Mouse (Mus musculus) midbrain, postnatal 0 days (tissue): ENCODE results near the gene Olfr923. TPM values are rescaled to one million over a fixed set of nuclear protein-coding genes. Genes with fewer than 3 reads are reported as not detected.

Experiments
- ATAC-seq: fragments of 200-750 bp; cut with Nextera tagmentation; 2 replicates; pipeline ENCODE4 v1.8.0; 2017; ENCODE audit warnings: moderate number of reproducible peaks, mild to moderate bottlenecking, moderate TSS enrichment, moderate library complexity; ENCODE audit not compliant: low FRiP score
- DNase-seq: peaks from one replicate; pipeline ENCODE4 v3.0.0-alpha.2; 2015; ENCODE audit warnings: low spot score
- H3K27ac ChIP-seq: fragments of 300-500 bp; sonication (generic); 2 replicates; pipeline ENCODE4 v1.5.1; 2014; ENCODE audit warnings: low read depth, mild to moderate bottlenecking, low read length, mixed read lengths
- H3K27me3 ChIP-seq: fragments of 300-500 bp; sonication (generic); 2 replicates; pipeline ENCODE4 v1.6.1; 2014; ENCODE audit warnings: low read length, control low read depth, mixed read lengths; ENCODE audit not compliant: insufficient read depth
- H3K36me3 ChIP-seq: fragments of 300-500 bp; sonication (generic); 2 replicates; pipeline ENCODE4 v1.6.1; 2014; ENCODE audit warnings: low read length, control low read depth, mixed read lengths; ENCODE audit not compliant: insufficient read depth
- H3K4me1 ChIP-seq: fragments of 300-500 bp; sonication (generic); 2 replicates; pipeline ENCODE4 v1.6.1; 2014; ENCODE audit warnings: mild to moderate bottlenecking, control low read depth, antibody characterized with exemption, low read length, mixed read lengths; ENCODE audit not compliant: insufficient read depth
- H3K4me2 ChIP-seq: fragments of 300-500 bp; sonication (generic); 2 replicates; pipeline ENCODE4 v1.6.1; 2014; ENCODE audit warnings: low read depth, mild to moderate bottlenecking, low read length, mixed read lengths; ENCODE audit not compliant: poor library complexity, severe bottlenecking
- H3K4me3 ChIP-seq: fragments of 300-500 bp; sonication (generic); 2 replicates; pipeline ENCODE4 v1.5.1; 2014; ENCODE audit warnings: low read depth, mild to moderate bottlenecking, low read length, moderate library complexity
- H3K9ac ChIP-seq: fragments of 300-500 bp; sonication (generic); replicated peaks from 2 replicates; pipeline ENCODE4 v1.6.1; 2014; ENCODE audit warnings: mild to moderate bottlenecking, low read length, moderate library complexity, mixed read lengths; ENCODE audit not compliant: poor library complexity, severe bottlenecking
- H3K9me3 ChIP-seq: fragments of 300-500 bp; sonication (generic); 2 replicates; pipeline ENCODE4 v1.6.1; 2016; ENCODE audit warnings: low read length, control low read depth
- CTCF ChIP-seq: IDR thresholded peaks from 2 replicates; pipeline ENCODE4 v1.5.1; 2016; ENCODE audit warnings: antibody characterized with exemption, mild to moderate bottlenecking
- WGBS: fragments of 180-500 bp; shearing (Covaris S2); extraction: QIAGEN DNeasy Blood & Tissue Kit; methylation state at CpG from one replicate; pipeline ENCODE4 v1.1.7; 2014; 5-methylcytosine and 5-hydroxymethylcytosine counted together
- polyA plus RNA-seq: library from polyadenylated mRNA; unstranded; fragments of >200 nt; fragmentation: Nextera tagmentation; extraction: Ambion mirVana; gene quantifications from 2 replicates; pipeline ENCODE4 v1.2.1, GENCODE M21; 2015
- total RNA-seq: library from RNA; depleted of rRNA; stranded (reverse); fragments of >200 nt; gene quantifications from 2 replicates; pipeline ENCODE4 v1.2.3, GENCODE M21; 2014; rRNA removed

The Olfr923 gene
- total RNA-seq (not detected in 2 replicates), polyA plus RNA-seq (not detected in 2 replicates)

DNA sequence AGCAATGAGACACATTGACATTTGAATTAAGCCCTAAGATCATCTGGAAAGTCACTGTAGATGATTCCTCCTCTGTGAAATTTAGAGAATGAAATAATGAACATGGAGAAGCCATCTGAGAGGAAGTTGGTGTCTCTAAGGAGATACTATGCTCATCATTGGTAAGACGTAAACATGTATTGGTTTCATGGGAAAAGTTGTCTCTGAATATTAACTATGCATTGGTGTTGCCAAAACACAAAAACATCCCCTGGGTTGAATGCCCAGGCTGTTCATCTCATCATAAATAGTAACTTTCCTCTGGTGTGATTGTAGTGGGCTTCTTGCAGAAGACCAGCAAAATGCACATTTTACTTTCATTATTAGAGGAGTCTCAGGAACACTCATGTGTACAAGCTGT, at the start of gene Olfr923:
Olfr923 (plus strand) TSS at position 301 of the 400 bp plus-strand sequence.
- no peak for DNase-seq
- no peaks in the 10 kb centered on the region for H3K27me3 ChIP-seq
- H3K36me3 ChIP-seq: no peaks in the 10 kb centered on the region
- H3K9me3 ChIP-seq: no peaks in the 10 kb centered on the region
- no peaks in the 10 kb centered on the region for H3K4me1 ChIP-seq
- TF ChIP-seq CTCF: no peak
- WGBS: 97% methylated on average over 1 of the region's 1 CpGs
- no peak within 1 kb of the TSS for H3K27ac ChIP-seq
- no peak within 1 kb of the TSS for H3K4me2 ChIP-seq
- no peak within 1 kb of the TSS for H3K4me3 ChIP-seq
- no peak for ATAC-seq
- H3K9ac ChIP-seq: no peak within 1 kb of the TSS

DNA sequence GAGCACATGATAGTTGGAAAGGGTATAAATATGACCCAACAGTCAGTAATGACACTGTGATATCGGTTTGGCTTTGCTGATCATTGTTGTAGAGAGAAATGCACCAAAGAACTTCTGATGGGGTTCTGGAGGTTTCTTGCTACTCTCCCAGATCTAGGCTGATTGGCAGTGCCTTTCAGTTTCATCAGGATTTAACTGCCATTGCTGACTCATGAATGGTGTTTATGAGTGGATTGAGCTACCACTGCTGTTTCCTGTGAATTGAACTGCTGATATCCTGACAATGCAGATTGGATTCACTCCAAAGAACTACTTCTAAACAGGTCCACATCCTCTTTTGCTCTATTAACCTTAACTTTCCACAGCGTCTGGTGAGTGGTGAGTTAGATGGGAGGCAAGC, 33.7 kb upstream of the Olfr923 start:
- TF ChIP-seq CTCF: no peak
- DNase-seq: no peak
- Histone ChIP-seq H3K4me1 (no peaks in the 10 kb centered on the region), H3K9me3 (no peaks in the 10 kb centered on the region), H3K4me2 (no peak overlapping the region), H3K27ac (no peak overlapping the region), H3K27me3 (no peaks in the 10 kb centered on the region), H3K9ac (no peak overlapping the region), H3K36me3 (no peaks in the 10 kb centered on the region), H3K4me3 (no peak overlapping the region)
- 88% methylated on average over 2 of the region's 2 CpGs for WGBS
- ATAC-seq: no peak

DNA sequence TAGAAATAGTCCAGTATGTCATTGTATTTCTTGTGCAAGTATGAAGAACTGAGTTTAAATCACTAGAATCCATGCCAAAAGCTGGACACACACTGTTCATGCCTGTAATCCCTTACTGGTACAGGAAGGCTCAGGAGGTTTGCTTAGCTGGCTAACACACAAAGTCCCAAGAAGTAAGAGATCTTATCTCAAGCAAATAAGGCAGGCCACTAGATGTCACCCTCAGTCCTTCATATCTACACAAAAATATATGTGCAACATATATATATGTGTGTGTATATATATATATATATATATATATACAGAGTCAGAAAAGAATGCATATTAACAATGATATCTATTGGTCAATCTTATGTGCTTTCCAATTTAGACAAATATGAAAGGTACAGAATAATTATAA, 20.6 kb upstream of the Olfr923 start:
- no peaks in the 10 kb centered on the region for H3K4me1 ChIP-seq
- no peak overlapping the region for H3K4me2 ChIP-seq
- no peaks in the 10 kb centered on the region for H3K27me3 ChIP-seq
- ATAC-seq (peak; percentile 47; the same call in 1 of the 2 replicates), DNase-seq (peak; percentile 77)
- H3K27ac ChIP-seq: no peak overlapping the region
- H3K4me3 ChIP-seq: no peak overlapping the region
- no peaks in the 10 kb centered on the region for H3K9me3 ChIP-seq
- peak; percentile 65 for TF ChIP-seq CTCF
- no peak overlapping the region for H3K9ac ChIP-seq
- no peaks in the 10 kb centered on the region for H3K36me3 ChIP-seq

DNA sequence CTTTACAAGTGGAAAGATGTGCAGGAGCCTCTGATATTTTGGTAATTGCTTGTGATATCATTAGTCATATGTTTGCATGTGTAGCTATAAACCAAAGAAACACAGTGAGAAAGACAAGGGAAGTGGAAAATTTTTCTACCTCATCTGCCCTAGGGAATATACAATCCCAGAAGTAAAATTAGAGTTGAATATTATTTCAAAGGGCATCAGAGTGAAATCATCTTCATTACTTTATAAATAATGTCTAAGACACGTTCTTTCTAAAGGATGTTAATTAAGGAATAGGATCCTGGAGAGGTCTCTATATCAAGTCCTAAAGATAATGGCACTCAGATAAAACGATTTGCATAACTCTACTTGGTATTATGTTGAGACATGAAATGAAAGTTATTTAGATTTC, 12.0 kb upstream of the Olfr923 start, which contains the start of gene Olfr922:
Olfr922 (plus strand) TSS at position 301 of the 400 bp plus-strand sequence.
- no peaks in the 10 kb centered on the region for H3K4me1 ChIP-seq
- H3K27me3 ChIP-seq: no peaks in the 10 kb centered on the region
- 66% methylated on average over 2 of the region's 2 CpGs for WGBS
- no peak within 1 kb of the TSS for H3K4me3 ChIP-seq
- ATAC-seq (no peak), DNase-seq (no peak)
- no peak within 1 kb of the TSS for H3K4me2 ChIP-seq
- no peaks in the 10 kb centered on the region for H3K36me3 ChIP-seq
- H3K9me3 ChIP-seq: no peaks in the 10 kb centered on the region
- no peak within 1 kb of the TSS for H3K9ac ChIP-seq
- TF ChIP-seq CTCF: no peak
- H3K27ac ChIP-seq: no peak within 1 kb of the TSS

DNA sequence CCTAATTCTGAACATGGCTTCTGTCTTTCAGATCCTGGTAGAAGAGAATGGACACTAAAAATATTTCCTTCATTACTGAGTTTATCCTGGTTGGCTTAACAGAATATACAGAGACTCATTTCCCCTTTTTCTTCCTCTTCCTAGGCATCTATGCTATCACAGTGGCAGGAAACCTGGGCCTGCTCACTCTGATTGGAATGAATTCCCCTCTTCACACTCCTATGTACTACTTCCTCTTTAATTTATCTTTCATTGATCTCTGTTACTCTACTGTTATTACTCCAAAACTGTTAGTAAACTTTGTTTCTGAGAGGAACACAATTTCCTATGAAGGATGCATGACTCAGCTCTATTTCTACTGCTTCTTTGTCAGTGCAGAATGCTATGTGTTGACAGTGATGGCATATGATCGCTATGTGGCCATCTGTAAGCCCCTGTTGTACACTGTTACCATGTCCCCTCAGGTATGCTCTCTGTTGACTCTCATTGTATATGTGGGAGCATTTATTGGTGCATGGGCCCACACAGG, 10.8 kb upstream of the Olfr923 start:
- DNase-seq (no peak), ATAC-seq (no peak)
- Histone ChIP-seq H3K4me2 (no peak overlapping the region), H3K4me1 (no peaks in the 10 kb centered on the region), H3K9me3 (no peaks in the 10 kb centered on the region), H3K36me3 (no peaks in the 10 kb centered on the region), H3K27me3 (no peaks in the 10 kb centered on the region), H3K4me3 (no peak overlapping the region), H3K9ac (no peak overlapping the region), H3K27ac (no peak overlapping the region)
- no peak for TF ChIP-seq CTCF
- 94% methylated on average over 1 of the region's 1 CpGs for WGBS

DNA sequence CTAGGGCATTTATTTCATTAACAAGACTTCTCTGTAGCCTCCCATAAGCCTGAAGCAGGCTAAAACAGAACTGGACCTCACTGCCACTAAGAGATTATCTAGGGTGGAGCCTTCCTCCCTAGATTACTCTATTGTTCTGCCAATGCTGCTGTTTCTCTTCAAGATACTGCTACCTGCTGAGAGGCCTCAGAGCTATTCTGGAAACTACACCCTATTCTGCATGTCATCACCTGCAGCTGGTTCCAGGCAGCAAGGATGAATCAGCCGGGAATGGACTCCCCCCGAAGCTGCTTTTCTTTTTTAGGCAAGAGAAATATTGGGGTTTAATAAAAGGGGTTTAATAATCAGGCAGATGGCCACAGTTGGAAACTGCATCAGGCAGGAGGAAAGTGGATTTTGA, 6.7 kb downstream of the Olfr923 start:
- Histone ChIP-seq H3K9me3 (no peaks in the 10 kb centered on the region), H3K4me2 (no peak overlapping the region), H3K36me3 (no peaks in the 10 kb centered on the region), H3K4me3 (no peak overlapping the region), H3K9ac (no peak overlapping the region), H3K27ac (no peak overlapping the region), H3K27me3 (no peaks in the 10 kb centered on the region), H3K4me1 (no peaks in the 10 kb centered on the region)
- ATAC-seq (no peak), DNase-seq (no peak)
- WGBS: 70% methylated on average over 2 of the region's 2 CpGs
- no peak for TF ChIP-seq CTCF
